Comparison of ENCODE assay signal across 27 mouse cellular contexts in genomic region chr6:100510676-100511075, GRCm38 (mm10).
DNase-seq lines count a peak whose midpoint lies in the region; ATAC-seq and TF ChIP-seq lines count a peak whose summit lies in the region.
"Had no signal": no experiment of that assay in that cellular context is flagged by ENCODE, and none has a peak within 500 bp of the region (broad histone marks: within the 10 kb centered on the region; RNA-seq: fewer than 3 reads in every experiment).

No protein-coding gene starts in this region.

- no peaks in the 10 kb centered on the region for H3K36me3 ChIP-seq in forebrain, embryonic 12.5 days (replicated peaks)
- H3K36me3 ChIP-seq: forebrain, embryonic 15.5 days; heart, embryonic 15.5 days; limb, embryonic 12.5 days; midbrain, embryonic 12.5 days had no signal

- DNase-seq in adrenal gland, adult 2 months = peak; percentile 62
- no peak for DNase-seq in adrenal gland, adult 18-20 months (ENCODE audit: low spot score in 2 of 2)
- peak; percentile 42 for DNase-seq in adrenal gland, adult 8-10 months
- DNase-seq in brain, embryonic 14.5 days (ENCODE audit: low read depth) = peak; percentile 30
- DNase-seq in skeletal muscle tissue, adult 2 months (ENCODE audit: low read depth, low spot score) = peak; percentile 18
- no peak for DNase-seq in thymus, postnatal 4 days
- DNase-seq in gastrocnemius, postnatal 25 days = no peak
- DNase-seq: B cell, adult 2 months; cerebellum, adult 18-20 months; cerebellum, postnatal 14 days; embryo, embryonic 11 days; gastrocnemius, postnatal 14 days; heart, postnatal 4 days; kidney, adult 8-10 months; kidney, postnatal 10 days; liver, postnatal 0 days; lung, postnatal 10 days; right cerebral cortex, postnatal 14 days; spleen, adult 18-20 months had no signal

- no peak for TF ChIP-seq CTCF in brain, embryonic 14.5 days (IDR thresholded peaks at IDR 0.05; ENCODE audit: borderline replicate concordance, extremely low read depth, insufficient read depth, insufficient read length)

- no peak for ATAC-seq in forebrain, embryonic 12.5 days (ENCODE audit: low FRiP score)
- ATAC-seq: forebrain, embryonic 15.5 days; inflammation-experienced regulatory T-cells, adult 6 months; liver, postnatal 0 days had no signal

- no peaks in the 10 kb centered on the region for H3K4me1 ChIP-seq in forebrain, embryonic 12.5 days
- H3K4me1 ChIP-seq: forebrain, embryonic 15.5 days; limb, embryonic 12.5 days; midbrain, embryonic 12.5 days had no signal

- TF ChIP-seq POLR2A in brain, embryonic 14.5 days (IDR thresholded peaks at IDR 0.05; ENCODE audit: borderline replicate concordance, extremely low read depth, insufficient read depth, insufficient read length, poor library complexity, severe bottlenecking) = no peak

- peaks cover 6% of the 10 kb centered on the region; the same call in 1 of the 2 replicates for H3K27me3 ChIP-seq in forebrain, embryonic 12.5 days
- H3K27me3 ChIP-seq: forebrain, embryonic 15.5 days had no signal

- 87% methylated on average over 4 of the region's 4 CpGs for WGBS in forebrain, embryonic 12.5 days

- H3K4me2 ChIP-seq in forebrain, embryonic 12.5 days = no peak overlapping the region
- H3K4me2 ChIP-seq: forebrain, embryonic 15.5 days; heart, embryonic 15.5 days; hindbrain, embryonic 14.5 days; limb, embryonic 12.5 days; liver, embryonic 11.5 days; midbrain, embryonic 12.5 days had no signal

- no peaks in the 10 kb centered on the region for H3K9me3 ChIP-seq in forebrain, embryonic 12.5 days
- H3K9me3 ChIP-seq: forebrain, embryonic 15.5 days; heart, embryonic 15.5 days; limb, embryonic 12.5 days; midbrain, embryonic 12.5 days had no signal

- H3K9ac ChIP-seq in forebrain, embryonic 12.5 days = no peak overlapping the region
- H3K9ac ChIP-seq: forebrain, embryonic 15.5 days; heart, embryonic 15.5 days; hindbrain, embryonic 14.5 days; limb, embryonic 12.5 days; liver, postnatal 0 days; midbrain, embryonic 12.5 days had no signal

- H3K4me3 ChIP-seq in forebrain, embryonic 12.5 days (replicated peaks) = no peak overlapping the region
- H3K4me3 ChIP-seq: forebrain, embryonic 15.5 days; heart, embryonic 15.5 days; limb, embryonic 12.5 days; midbrain, embryonic 12.5 days had no signal

- no peak overlapping the region for H3K27ac ChIP-seq in forebrain, embryonic 12.5 days
- H3K27ac ChIP-seq: forebrain, embryonic 15.5 days; heart, embryonic 15.5 days; hindbrain, embryonic 14.5 days; limb, embryonic 12.5 days; midbrain, embryonic 12.5 days had no signal

Comparison
In these comparisons a context has a peak if more than half of its experiments do, and no peak if none do; other contexts are left out.
1. DNase-seq: peak in adrenal gland, adult 2 months (single experiment), adrenal gland, adult 8-10 months (single experiment), brain, embryonic 14.5 days (single experiment) and skeletal muscle tissue, adult 2 months (single experiment); none in adrenal gland, adult 18-20 months (0 of 2), thymus, postnatal 4 days (single experiment) and gastrocnemius, postnatal 25 days (single experiment).